Mouse (Mus musculus) liver, adult 2 months (tissue): Measurements from ENCODE around the gene Iqcb1.

Experiments used
- CTCF ChIP-seq: fragments of 200-500 bp; IDR thresholded peaks from 2 replicates; pipeline ENCODE4 v1.5.1; 2011; ENCODE audit warnings: low read depth, low read length, control low read depth
- POLR2A ChIP-seq: fragments of 200-500 bp; IDR thresholded peaks from 2 replicates; pipeline ENCODE4 v1.6.1; 2011; ENCODE audit warnings: low read length, control low read depth; ENCODE audit not compliant: insufficient read depth; ENCODE audit errors: extremely low read depth

DNA sequence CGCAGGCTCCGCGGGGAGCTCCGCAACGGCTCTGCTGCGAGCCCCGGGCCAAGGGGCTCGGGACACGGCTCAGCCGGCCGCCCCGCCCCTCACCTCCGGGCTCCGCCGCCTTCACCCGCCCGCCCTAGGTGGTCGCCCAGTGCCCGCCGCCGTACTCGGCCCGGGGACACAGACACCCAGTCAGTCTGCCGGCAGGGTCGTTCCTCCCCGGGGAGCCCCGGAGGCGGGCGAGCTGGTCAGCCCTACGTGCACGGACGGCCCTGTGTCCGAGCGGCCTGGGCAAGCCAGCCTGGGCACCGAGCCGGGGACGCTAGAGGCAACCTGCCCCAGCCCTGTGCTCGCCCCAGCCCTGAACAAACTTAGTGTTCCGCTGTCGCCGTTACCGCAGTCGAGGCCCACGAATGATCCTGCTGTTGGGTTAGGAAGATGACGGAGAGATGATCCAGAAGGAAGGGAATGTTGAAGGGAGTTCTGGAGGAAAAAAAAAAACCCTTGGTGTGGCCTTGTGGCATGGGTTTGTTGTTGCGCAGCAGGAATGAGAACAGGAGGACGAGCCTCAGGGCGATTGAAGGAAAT lies 47.2 kb downstream of the Iqcb1 start:
- no peak for TF ChIP-seq CTCF
- no peak for TF ChIP-seq POLR2A
